Mouse (Mus musculus): Measurements from ENCODE around the gene Wasl. TPM values are rescaled to one million over a fixed set of nuclear protein-coding genes. Genes with fewer than 3 reads are reported as not detected.

The Wasl gene
- total and polyA plus RNA-seq, 3 experiments: 9.0 to 60.4 (median 26.0) TPM

DNA sequence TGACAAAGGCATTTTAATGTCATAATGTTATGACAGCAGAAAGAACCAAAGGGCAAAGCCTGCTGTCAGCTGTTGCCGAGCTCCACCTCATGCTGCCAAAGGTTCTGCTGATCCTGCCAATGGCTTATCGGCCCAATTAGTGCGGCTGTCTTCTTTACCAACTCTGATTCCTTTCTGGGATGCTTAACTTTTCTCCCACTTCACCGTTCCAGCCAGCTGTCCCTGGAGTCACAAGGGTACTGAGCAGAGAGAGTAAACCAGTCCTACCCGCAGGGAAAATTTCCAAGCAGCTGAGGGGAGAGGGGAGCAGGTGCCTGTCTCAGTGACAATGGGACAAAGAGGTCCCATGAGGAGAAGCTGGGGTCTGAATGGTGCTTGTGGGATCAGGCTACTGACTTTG is 65.2 kb downstream of the Wasl start:
- ATAC-seq (ENCODE audit: extremely low read depth, insufficient number of reproducible peaks, low FRiP score, poor library complexity, severe bottlenecking) (no peak), DNase-seq (ENCODE audit: low spot score) (no peak)
- TF ChIP-seq POLR2AphosphoS5 (IDR thresholded peaks at IDR 0.05; ENCODE audit: insufficient replicate concordance, low read depth, low read length): no peak
- no peak for TF ChIP-seq GATA1 (IDR thresholded peaks at IDR 0.05; ENCODE audit: borderline replicate concordance, low read length)
- no peak for TF ChIP-seq TAL1 (conservative IDR thresholded peaks at IDR 0.05; ENCODE audit: low read depth, low read length)
- TF ChIP-seq GATA2 (IDR thresholded peaks at IDR 0.05; ENCODE audit: borderline replicate concordance, low read depth, low read length): no peak
- H3K27me3 ChIP-seq (ENCODE audit: insufficient read depth, low read length): peaks cover 13% of the 10 kb centered on the region
- H3K9me3 ChIP-seq (replicated peaks): no peaks in the 10 kb centered on the region
- H3K36me3 ChIP-seq (replicated peaks): no peaks in the 10 kb centered on the region
- H3K4me3 ChIP-seq (ENCODE audit: low read depth, low read length): no peak overlapping the region
- H3K4me1 ChIP-seq (ENCODE audit: insufficient read depth, low read depth, low read length): no peaks in the 10 kb centered on the region

DNA sequence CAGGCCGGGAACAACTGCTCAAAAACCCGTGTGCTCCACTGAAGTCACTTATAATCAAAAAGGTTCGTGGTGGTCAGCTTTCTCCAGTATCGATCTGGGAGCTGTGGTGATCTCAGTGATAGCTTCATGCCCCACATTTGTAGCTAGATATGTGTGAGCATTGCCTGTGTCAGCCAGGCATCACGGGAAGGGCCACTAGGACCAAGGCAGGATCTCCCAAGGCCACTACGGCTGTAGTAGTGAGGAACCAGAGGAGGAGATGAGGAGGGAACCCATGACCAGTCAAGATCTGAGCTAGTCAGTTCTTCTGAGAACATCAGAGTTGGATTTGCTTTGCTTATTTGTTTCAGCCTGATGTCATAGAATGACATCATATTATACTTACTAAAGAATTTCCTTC is 65.6 kb downstream of the Wasl start:
- no peak for ATAC-seq (ENCODE audit: extremely low read depth, insufficient number of reproducible peaks, low FRiP score, poor library complexity, severe bottlenecking)
- H3K9me3 ChIP-seq (replicated peaks): no peaks in the 10 kb centered on the region

DNA sequence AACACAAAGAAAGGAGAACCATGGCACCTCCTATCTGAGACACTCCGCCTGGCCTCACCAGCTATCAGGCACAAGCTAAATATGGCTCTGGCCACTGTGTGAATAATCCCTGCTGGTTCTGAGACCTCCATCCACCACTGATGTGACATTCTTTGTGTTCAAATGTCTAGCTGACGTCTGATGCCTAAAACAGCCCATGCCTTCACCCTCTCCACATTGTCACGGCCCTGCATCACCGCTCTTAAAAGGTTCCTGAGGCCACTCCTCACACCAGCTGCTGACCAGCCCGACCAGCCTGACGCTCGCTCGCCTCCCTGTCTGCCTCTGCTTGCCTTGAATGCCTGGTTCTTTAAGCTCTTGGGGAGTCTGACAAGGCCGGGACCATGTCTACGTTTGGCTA is 67.3 kb downstream of the Wasl start, which contains the start of gene Lmod2:
Gene Lmod2 (plus strand): TSS at position 263 of the 400 bp plus-strand sequence.
- no peak within 1 kb of the TSS for H3K4me3 ChIP-seq (ENCODE audit: low read depth, low read length)
- H3K36me3 ChIP-seq (replicated peaks): no peaks in the 10 kb centered on the region

More for the DNA sequence above, 65.6 kb downstream of the Wasl start:
- H3K4me3 ChIP-seq (ENCODE audit: low read depth, low read length): no peak overlapping the region
- H3K36me3 ChIP-seq (replicated peaks): no peaks in the 10 kb centered on the region
- TF ChIP-seq POLR2AphosphoS5 (IDR thresholded peaks at IDR 0.05; ENCODE audit: insufficient replicate concordance, low read depth, low read length) (no peak), GATA2 (IDR thresholded peaks at IDR 0.05; ENCODE audit: borderline replicate concordance, low read depth, low read length) (no peak), CTCF (IDR thresholded peaks at IDR 0.05; ENCODE audit: low read depth, low read length) (no peak), TAL1 (conservative IDR thresholded peaks at IDR 0.05; ENCODE audit: low read depth, low read length) (no peak)
- H3K4me1 ChIP-seq (ENCODE audit: insufficient read depth, low read depth, low read length): no peaks in the 10 kb centered on the region
- H3K27me3 ChIP-seq (ENCODE audit: insufficient read depth, low read length): peaks cover 13% of the 10 kb centered on the region
- DNase-seq (ENCODE audit: low spot score): no peak

DNA sequence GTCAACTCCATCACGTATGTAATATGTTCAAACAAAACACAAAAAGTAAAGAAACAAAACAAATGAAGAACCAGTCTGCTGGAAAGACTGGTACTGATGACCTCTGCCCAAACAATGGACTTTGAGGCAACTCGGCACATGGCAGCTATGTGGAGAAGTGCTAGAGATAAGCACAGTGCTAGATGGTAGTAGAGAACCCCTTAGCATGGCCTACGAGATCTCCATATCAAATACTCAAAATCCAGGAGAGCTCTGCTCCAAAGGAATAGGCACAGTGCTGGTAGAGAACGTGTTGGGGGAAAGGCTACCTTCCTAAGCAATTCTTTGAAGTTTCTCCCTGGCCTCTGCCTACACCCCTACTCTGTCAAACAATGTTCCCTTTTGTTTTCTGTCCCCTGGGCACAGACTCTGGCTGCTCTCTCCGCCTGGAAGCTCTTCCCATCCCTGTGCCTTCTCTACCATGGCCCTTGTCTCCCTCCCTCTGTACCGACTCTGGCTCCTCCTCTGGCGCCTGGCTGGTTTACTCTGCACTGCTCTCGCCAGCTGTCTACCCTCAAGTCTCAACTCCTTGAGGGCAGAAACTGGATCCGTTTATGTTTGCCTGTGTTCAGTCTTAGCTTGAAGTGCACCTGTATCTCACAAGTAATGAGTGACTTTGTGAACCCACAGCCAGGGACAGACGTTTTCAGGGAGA is 73.1 kb downstream of the Wasl start:
- TF ChIP-seq POLR2AphosphoS5 (IDR thresholded peaks at IDR 0.05; ENCODE audit: insufficient replicate concordance, low read depth, low read length): no peak
- TF ChIP-seq CTCF (IDR thresholded peaks at IDR 0.05; ENCODE audit: low read depth, low read length): no peak
- TF ChIP-seq GATA2 (IDR thresholded peaks at IDR 0.05; ENCODE audit: borderline replicate concordance, low read depth, low read length): no peak
- TF ChIP-seq GATA1 (IDR thresholded peaks at IDR 0.05; ENCODE audit: borderline replicate concordance, low read length): no peak
- no peak for TF ChIP-seq TAL1 (conservative IDR thresholded peaks at IDR 0.05; ENCODE audit: low read depth, low read length)
- Histone ChIP-seq H3K9me3 (replicated peaks) (no peaks in the 10 kb centered on the region), H3K27me3 (ENCODE audit: insufficient read depth, low read length) (peaks cover 7% of the 10 kb centered on the region; the same call in 1 of the 2 replicates), H3K36me3 (replicated peaks) (no peaks in the 10 kb centered on the region), H3K4me1 (ENCODE audit: insufficient read depth, low read depth, low read length) (0 out of 2 replicates have a peak, but pooled peaks cover 4% of the 10 kb centered on the region), H3K4me3 (ENCODE audit: low read depth, low read length) (no peak overlapping the region)
- ATAC-seq (ENCODE audit: extremely low read depth, insufficient number of reproducible peaks, low FRiP score, poor library complexity, severe bottlenecking) (no peak), DNase-seq (ENCODE audit: low spot score) (no peak)

More for the DNA sequence above, 67.3 kb downstream of the Wasl start, which contains the start of gene Lmod2:
- Histone ChIP-seq H3K9me3 (replicated peaks) (no peaks in the 10 kb centered on the region), H3K27me3 (ENCODE audit: insufficient read depth, low read length) (peaks cover 10% of the 10 kb centered on the region; the same call in 1 of the 2 replicates), H3K4me1 (ENCODE audit: insufficient read depth, low read depth, low read length) (no peaks in the 10 kb centered on the region)
- DNase-seq (ENCODE audit: low spot score): no peak
- no peak for TF ChIP-seq GATA1 (IDR thresholded peaks at IDR 0.05; ENCODE audit: borderline replicate concordance, low read length)
- no peak for TF ChIP-seq TAL1 (conservative IDR thresholded peaks at IDR 0.05; ENCODE audit: low read depth, low read length)
- TF ChIP-seq POLR2AphosphoS5 (IDR thresholded peaks at IDR 0.05; ENCODE audit: insufficient replicate concordance, low read depth, low read length): no peak
- TF ChIP-seq CTCF (IDR thresholded peaks at IDR 0.05; ENCODE audit: low read depth, low read length): no peak
- no peak for TF ChIP-seq GATA2 (IDR thresholded peaks at IDR 0.05; ENCODE audit: borderline replicate concordance, low read depth, low read length)
- ATAC-seq (ENCODE audit: extremely low read depth, insufficient number of reproducible peaks, low FRiP score, poor library complexity, severe bottlenecking): no peak

GRCm38 (mm10) chr6:24590282-24590681 is 74.5 kb downstream of the Wasl start:
- Histone ChIP-seq H3K36me3 (replicated peaks) (no peaks in the 10 kb centered on the region), H3K9me3 (replicated peaks) (no peaks in the 10 kb centered on the region), H3K27me3 (ENCODE audit: insufficient read depth, low read length) (peaks cover 7% of the 10 kb centered on the region; the same call in 1 of the 2 replicates), H3K4me1 (ENCODE audit: insufficient read depth, low read depth, low read length) (0 out of 2 replicates have a peak, but pooled peaks cover 4% of the 10 kb centered on the region), H3K4me3 (ENCODE audit: low read depth, low read length) (no peak overlapping the region)
- TF ChIP-seq TAL1 (conservative IDR thresholded peaks at IDR 0.05; ENCODE audit: low read depth, low read length) (no peak), GATA2 (IDR thresholded peaks at IDR 0.05; ENCODE audit: borderline replicate concordance, low read depth, low read length) (no peak), GATA1 (IDR thresholded peaks at IDR 0.05; ENCODE audit: borderline replicate concordance, low read length) (no peak), CTCF (IDR thresholded peaks at IDR 0.05; ENCODE audit: low read depth, low read length) (no peak), POLR2AphosphoS5 (IDR thresholded peaks at IDR 0.05; ENCODE audit: insufficient replicate concordance, low read depth, low read length) (no peak)
- DNase-seq (ENCODE audit: low spot score): no peak
- ATAC-seq (ENCODE audit: extremely low read depth, insufficient number of reproducible peaks, low FRiP score, poor library complexity, severe bottlenecking): no peak

- no peak for ATAC-seq (ENCODE audit: extremely low read depth, insufficient number of reproducible peaks, low FRiP score, poor library complexity, severe bottlenecking)
Measured at GRCm38 (mm10) chr6:24586885-24587284, 77.9 kb downstream of the Wasl start.

More at GRCm38 (mm10) chr6:24586885-24587284, 77.9 kb downstream of the Wasl start:
- no peak for DNase-seq (ENCODE audit: low spot score)
- H3K36me3 ChIP-seq (replicated peaks): no peaks in the 10 kb centered on the region
- no peaks in the 10 kb centered on the region for H3K9me3 ChIP-seq (replicated peaks)
- H3K27me3 ChIP-seq (ENCODE audit: insufficient read depth, low read length): peaks cover 6% of the 10 kb centered on the region; the same call in 1 of the 2 replicates
- TF ChIP-seq GATA2 (IDR thresholded peaks at IDR 0.05; ENCODE audit: borderline replicate concordance, low read depth, low read length) (no peak), TAL1 (conservative IDR thresholded peaks at IDR 0.05; ENCODE audit: low read depth, low read length) (no peak)
- H3K4me3 ChIP-seq (ENCODE audit: low read depth, low read length): no peak overlapping the region
- H3K4me1 ChIP-seq (ENCODE audit: insufficient read depth, low read depth, low read length): 0 out of 2 replicates have a peak, but pooled peaks cover 3% of the 10 kb centered on the region
